In the genomic region with DNA sequence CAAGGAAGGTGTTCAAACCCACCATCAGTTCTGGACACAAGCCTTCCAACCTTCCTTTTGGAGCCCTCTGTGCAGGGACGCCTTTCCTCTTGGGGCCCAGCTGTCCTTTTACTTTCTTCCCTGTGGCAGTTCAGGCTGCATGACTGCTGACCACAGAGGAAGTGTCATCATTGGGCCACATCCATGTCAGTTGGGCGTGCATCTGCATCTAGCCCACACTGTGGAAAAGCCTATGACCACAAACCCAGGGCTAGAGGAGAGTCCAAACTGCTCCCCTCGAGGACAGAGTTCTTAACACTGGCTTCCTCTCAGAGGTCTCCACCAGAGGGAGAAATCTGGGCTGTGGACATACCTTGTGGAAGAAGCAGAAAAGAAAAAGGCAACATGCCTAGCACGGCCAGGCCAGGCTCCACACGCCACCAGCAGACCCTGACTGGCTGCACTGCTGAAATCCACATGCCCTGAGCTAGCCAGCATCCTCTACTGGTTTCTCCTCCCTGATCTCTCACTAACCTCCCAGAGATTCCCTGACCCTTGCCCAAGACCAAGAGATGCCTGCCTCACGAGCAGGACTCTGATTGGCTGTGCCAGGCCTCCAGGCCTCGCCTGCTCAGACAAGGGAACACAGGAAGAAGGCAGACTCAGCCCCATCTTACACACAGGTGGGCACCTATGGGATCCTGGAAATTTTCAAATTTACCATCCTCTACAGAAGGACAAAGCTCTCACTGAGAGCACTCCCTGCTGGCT, we compare ENCODE assay signal across 10 mouse cellular contexts.
DNase-seq lines count a peak whose midpoint lies in the region; ATAC-seq and TF ChIP-seq lines count a peak whose summit lies in the region.
"Had no signal": no experiment of that assay in that cellular context is flagged by ENCODE, and none has a peak within 500 bp of the region (broad histone marks: within the 10 kb centered on the region; RNA-seq: fewer than 3 reads in every experiment).

No protein-coding gene starts in this region.

- no peaks in the 10 kb centered on the region for H3K36me3 ChIP-seq in kidney, embryonic 16.5 days (ENCODE audit: insufficient read depth, low read length)
- H3K36me3 ChIP-seq in kidney, embryonic 14.5 days (ENCODE audit: control insufficient read depth, insufficient read depth, low read length) = no peaks in the 10 kb centered on the region
- H3K36me3 ChIP-seq in myocyte (ENCODE audit: control insufficient read depth, insufficient read depth) = no peaks in the 10 kb centered on the region

- H3K9ac ChIP-seq in kidney, embryonic 16.5 days (replicated peaks; ENCODE audit: low read length) = peak overlapping the region; percentile 44; the same call in 1 of the 2 replicates
- H3K9ac ChIP-seq in kidney, embryonic 14.5 days (ENCODE audit: low read depth, low read length) = no peak overlapping the region
- H3K9ac ChIP-seq: forebrain, embryonic 13.5 days had no signal

- H3K9me3 ChIP-seq in kidney, embryonic 16.5 days (ENCODE audit: low read length) = no peaks in the 10 kb centered on the region
- H3K9me3 ChIP-seq in kidney, embryonic 14.5 days (ENCODE audit: control insufficient read depth, low read length) = peaks cover 3% of the 10 kb centered on the region; the same call in 1 of the 2 replicates
- H3K9me3 ChIP-seq: forebrain, embryonic 13.5 days had no signal

- TF ChIP-seq POLR2A in myocyte (IDR thresholded peaks at IDR 0.05; ENCODE audit: insufficient read length, low read depth) = no peak

- no peaks in the 10 kb centered on the region for H3K27me3 ChIP-seq in kidney, embryonic 16.5 days (ENCODE audit: insufficient read depth, low read length)
- H3K27me3 ChIP-seq in kidney, embryonic 14.5 days (ENCODE audit: control insufficient read depth, insufficient read depth, low read length) = no peaks in the 10 kb centered on the region
- H3K27me3 ChIP-seq in myocyte (ENCODE audit: control insufficient read depth, insufficient read depth, insufficient read length) = no peaks in the 10 kb centered on the region
- H3K27me3 ChIP-seq: forebrain, embryonic 13.5 days had no signal

- WGBS in kidney, embryonic 16.5 days = 77% methylated on average over 7 of the region's 7 CpGs
- 71% methylated on average over 7 of the region's 7 CpGs for WGBS in kidney, embryonic 14.5 days

- peaks cover 35% of the 10 kb centered on the region for H3K4me1 ChIP-seq in kidney, embryonic 16.5 days (ENCODE audit: insufficient read depth, low read length)
- H3K4me1 ChIP-seq in kidney, embryonic 14.5 days (ENCODE audit: control insufficient read depth, insufficient read depth, low read length) = peaks cover 27% of the 10 kb centered on the region

- H3ac ChIP-seq in myocyte (ENCODE audit: control insufficient read depth, insufficient read length) = no peak overlapping the region

- 0 out of 2 replicates have a peak overlapping the region, but pooled peaks have one; percentile 24 for H3K27ac ChIP-seq in kidney, embryonic 16.5 days (ENCODE audit: low read length)
- no peak overlapping the region for H3K27ac ChIP-seq in kidney, embryonic 14.5 days (ENCODE audit: low read depth, low read length)
- H3K27ac ChIP-seq: forebrain, embryonic 13.5 days; layer of hippocampus, adult 2 months had no signal

- peak; percentile 46 to 51 for DNase-seq in kidney, postnatal 36 days
- DNase-seq in adrenal gland, postnatal 25 days = no peak
- DNase-seq: cerebellum, adult 18-20 months had no signal

- H3K79me2 ChIP-seq in myocyte (ENCODE audit: control insufficient read depth, insufficient read depth) = no peaks in the 10 kb centered on the region

- no peak overlapping the region for H3K4me3 ChIP-seq in kidney, embryonic 16.5 days (ENCODE audit: low read length)
- H3K4me3 ChIP-seq in kidney, embryonic 14.5 days (ENCODE audit: low read length) = no peak overlapping the region
- no peak overlapping the region for H3K4me3 ChIP-seq in myocyte
- H3K4me3 ChIP-seq: forebrain, embryonic 13.5 days; layer of hippocampus, adult 2 months had no signal

- 0 out of 2 replicates have a peak, but pooled peaks have one; percentile 5 for ATAC-seq in kidney, embryonic 16.5 days (ENCODE audit: low FRiP score, low TSS enrichment)
- ATAC-seq in kidney, embryonic 14.5 days (ENCODE audit: low FRiP score, low TSS enrichment) = no peak
- ATAC-seq in common myeloid progenitor, adult 5-6 weeks (replicated peaks; ENCODE audit: low read depth, poor library complexity, severe bottlenecking) = peak; percentile 76
- ATAC-seq in erythroid progenitor cell, adult 5-6 weeks (replicated peaks; ENCODE audit: low FRiP score, poor library complexity, severe bottlenecking) = no peak
- ATAC-seq: forebrain, embryonic 13.5 days had no signal

- H3K4me2 ChIP-seq in kidney, embryonic 16.5 days (replicated peaks; ENCODE audit: low read depth, low read length) = no peak overlapping the region
- H3K4me2 ChIP-seq in kidney, embryonic 14.5 days (replicated peaks; ENCODE audit: low read depth, low read length) = no peak overlapping the region
- no peak overlapping the region for H3K4me2 ChIP-seq in myocyte (ENCODE audit: low read depth)
- H3K4me2 ChIP-seq: forebrain, embryonic 13.5 days had no signal

TF ChIP-seq in myocyte, 11 proteins besides CTCF, POLR2A, EP300 and RAD21:
- TF ChIP-seq MYOD1 (IDR thresholded peaks at IDR 0.05; ENCODE audit: control insufficient read depth in 1 of 3, insufficient read length in 2 of 3, low read depth in 2 of 3) (peak in 2 of 3 experiments; percentile 24 to 82), MYOG (IDR thresholded peaks at IDR 0.05; ENCODE audit: control insufficient read depth in 1 of 3, insufficient read depth in 1 of 3, insufficient read length in 2 of 3, low read depth in 2 of 3) (peak in 1 of 3 experiments; percentile 77), USF1 (IDR thresholded peaks at IDR 0.05; ENCODE audit: low read depth) (no peak), TCF12 (IDR thresholded peaks at IDR 0.05; ENCODE audit: insufficient read depth, poor library complexity, severe bottlenecking) (peak; percentile 38), MAX (IDR thresholded peaks at IDR 0.05; ENCODE audit: low read depth) (no peak), E2F4 (IDR thresholded peaks at IDR 0.05; ENCODE audit: insufficient read depth) (no peak)

Comparison
In these comparisons a context has a peak if more than half of its experiments do, and no peak if none do; other contexts are left out.
1. ATAC-seq: peak in kidney, embryonic 16.5 days (single experiment) and common myeloid progenitor, adult 5-6 weeks (single experiment); none in kidney, embryonic 14.5 days (single experiment) and erythroid progenitor cell, adult 5-6 weeks (single experiment).